In genomic region chr6:30678482-30678881, GRCm38 (mm10) we compare ENCODE assay signal across 11 mouse cellular contexts. TPM values are rescaled to one million over a fixed set of nuclear protein-coding genes. Genes with fewer than 3 reads are reported as not detected.
A peak's percentile ranks its signal among the peaks of the same experiment; 100 is the strongest.
DNase-seq lines count a peak whose midpoint lies in the region; ATAC-seq and TF ChIP-seq lines count a peak whose summit lies in the region.
"Had no signal": no experiment of that assay in that cellular context is flagged by ENCODE, and none has a peak within 500 bp of the region (broad histone marks: within the 10 kb centered on the region; RNA-seq: fewer than 3 reads in every experiment).

No protein-coding gene starts in this region.

- no peak for TF ChIP-seq CTCF in brain, embryonic 14.5 days (IDR thresholded peaks at IDR 0.05; ENCODE audit: borderline replicate concordance, extremely low read depth, insufficient read depth, insufficient read length)

- no peaks in the 10 kb centered on the region for H3K27me3 ChIP-seq in forebrain, embryonic 15.5 days
- no peaks in the 10 kb centered on the region for H3K27me3 ChIP-seq in midbrain, embryonic 10.5 days (ENCODE audit: low read depth, poor library complexity, severe bottlenecking)
- H3K27me3 ChIP-seq in intestine, embryonic 15.5 days (replicated peaks) = no peaks in the 10 kb centered on the region

- TF ChIP-seq POLR2A in brain, embryonic 14.5 days (IDR thresholded peaks at IDR 0.05; ENCODE audit: borderline replicate concordance, extremely low read depth, insufficient read depth, insufficient read length, poor library complexity, severe bottlenecking) = no peak

- WGBS in forebrain, embryonic 15.5 days = 31% methylated on average over 6 of the region's 6 CpGs
- WGBS in midbrain, embryonic 10.5 days = 71% methylated on average over 6 of the region's 6 CpGs
- WGBS in intestine, embryonic 15.5 days = 83% methylated on average over 6 of the region's 6 CpGs

- no peaks in the 10 kb centered on the region for H3K36me3 ChIP-seq in forebrain, embryonic 15.5 days
- H3K36me3 ChIP-seq in midbrain, embryonic 10.5 days = peaks cover 5% of the 10 kb centered on the region
- no peaks in the 10 kb centered on the region for H3K36me3 ChIP-seq in intestine, embryonic 15.5 days

- no peaks in the 10 kb centered on the region for H3K9me3 ChIP-seq in forebrain, embryonic 15.5 days
- no peaks in the 10 kb centered on the region for H3K9me3 ChIP-seq in midbrain, embryonic 10.5 days (replicated peaks)
- H3K9me3 ChIP-seq in intestine, embryonic 15.5 days = no peaks in the 10 kb centered on the region
- H3K9me3 ChIP-seq: G1E had no signal

- DNase-seq in MN1 (ENCODE audit: low spot score) = peak; percentile 23
- peak; percentile 86 for DNase-seq in brain, embryonic 14.5 days (ENCODE audit: low read depth)
- peak; percentile 39 for DNase-seq in midbrain, embryonic 10.5 days (ENCODE audit: low spot score)
- DNase-seq in ovary, postnatal 36 days (ENCODE audit: low spot score) = no peak
- no peak for DNase-seq in spleen, adult 18-20 months
- DNase-seq: adrenal gland, postnatal 36 days; layer of hippocampus, adult 9-11 months; thymus, postnatal 14 days had no signal

- H3K4me1 ChIP-seq in forebrain, embryonic 15.5 days = peaks cover 49% of the 10 kb centered on the region
- peaks cover 73% of the 10 kb centered on the region for H3K4me1 ChIP-seq in midbrain, embryonic 10.5 days
- H3K4me1 ChIP-seq in intestine, embryonic 15.5 days (replicated peaks) = peaks cover 25% of the 10 kb centered on the region

- H3K4me2 ChIP-seq in forebrain, embryonic 15.5 days (replicated peaks) = no peak overlapping the region
- no peak overlapping the region for H3K4me2 ChIP-seq in intestine, embryonic 15.5 days (replicated peaks)

- H3K9ac ChIP-seq in forebrain, embryonic 15.5 days (replicated peaks) = no peak overlapping the region
- no peak overlapping the region for H3K9ac ChIP-seq in intestine, embryonic 15.5 days

- peak overlapping the region; percentile 65 for H3K27ac ChIP-seq in forebrain, embryonic 15.5 days (replicated peaks)
- peak overlapping the region; percentile 63 for H3K27ac ChIP-seq in midbrain, embryonic 10.5 days (replicated peaks)
- no peak overlapping the region for H3K27ac ChIP-seq in intestine, embryonic 15.5 days

- ATAC-seq in forebrain, embryonic 15.5 days (replicated peaks) = peak; percentile 66
- ATAC-seq in intestine, embryonic 15.5 days = no peak

- H3K4me3 ChIP-seq in forebrain, embryonic 15.5 days = no peak overlapping the region
- H3K4me3 ChIP-seq in midbrain, embryonic 10.5 days = no peak overlapping the region
- no peak overlapping the region for H3K4me3 ChIP-seq in intestine, embryonic 15.5 days (replicated peaks)

RNA-seq across cellular contexts. Expression of gene Cep41, which starts 15.1 kb away (rescaled TPM):
- polyA plus RNA-seq in brain, embryonic 14.5 days (2012; rRNA removed) = 16.1 and 19.5 TPM in 2 replicates
- polyA plus RNA-seq in forebrain, embryonic 15.5 days (2015; fragmentation: Nextera tagmentation; extraction: Ambion mirVana) = 14.9 and 17.3 TPM in 2 replicates
- polyA plus RNA-seq in midbrain, embryonic 10.5 days (2016; fragmentation: Nextera tagmentation; extraction: Ambion mirVana) = 19.8 and 24.0 TPM in 2 replicates
- polyA plus RNA-seq in intestine, embryonic 15.5 days (2015; fragmentation: Nextera tagmentation; extraction: Ambion mirVana) = 9.4 and 9.9 TPM in 2 replicates

RNA-seq across cellular contexts. Expression of gene Cpa1, which starts 39.5 kb away (rescaled TPM):
- 0.68 and 1.0 TPM in 2 replicates for polyA plus RNA-seq in brain, embryonic 14.5 days (2012; rRNA removed)
- 0.48 and 0.61 TPM in 2 replicates for polyA plus RNA-seq in forebrain, embryonic 15.5 days (2015; fragmentation: Nextera tagmentation; extraction: Ambion mirVana)
- 0.19 TPM in 1 of 2 replicates, not detected in the other for polyA plus RNA-seq in midbrain, embryonic 10.5 days (2016; fragmentation: Nextera tagmentation; extraction: Ambion mirVana)
- polyA plus RNA-seq in intestine, embryonic 15.5 days (2015; fragmentation: Nextera tagmentation; extraction: Ambion mirVana) = 266 and 631 TPM in 2 replicates
- polyA plus RNA-seq: G1E had no signal

RNA-seq across cellular contexts. Expression of gene Mest, which starts 44.9 kb away (rescaled TPM):
- 533 and 604 TPM in 2 replicates for polyA plus RNA-seq in brain, embryonic 14.5 days (2012; rRNA removed)
- polyA plus RNA-seq in forebrain, embryonic 15.5 days (2015; fragmentation: Nextera tagmentation; extraction: Ambion mirVana) = 313 and 315 TPM in 2 replicates
- 1,366 and 1,939 TPM in 2 replicates for polyA plus RNA-seq in midbrain, embryonic 10.5 days (2016; fragmentation: Nextera tagmentation; extraction: Ambion mirVana)
- polyA plus RNA-seq in intestine, embryonic 15.5 days (2015; fragmentation: Nextera tagmentation; extraction: Ambion mirVana) = 668 and 710 TPM in 2 replicates

Comparison
In these comparisons a context has a peak if more than half of its experiments do, and no peak if none do; other contexts are left out.
1. DNase-seq: peak in MN1 (single experiment), brain, embryonic 14.5 days (single experiment) and midbrain, embryonic 10.5 days (single experiment); none in ovary, postnatal 36 days (single experiment) and spleen, adult 18-20 months (0 of 2).
2. RNA of gene Cpa1, which starts 39.5 kb away (polyA plus RNA-seq): 266 to 631 TPM in intestine, embryonic 15.5 days; 0.68 to 1.0 TPM in brain, embryonic 14.5 days, 0.48 to 0.61 TPM in forebrain, embryonic 15.5 days and 0.19 TPM in midbrain, embryonic 10.5 days; every median in the first group is over 100 times any median in the second.